Mouse (Mus musculus): ENCODE data around the gene Plxnb2. TPM values are rescaled to one million over a fixed set of nuclear protein-coding genes. Genes with fewer than 3 reads are reported as not detected.

Gene Plxnb2
- total RNA-seq, 2 experiments from 2014 or later, result 14.7 to 19.1 TPM

DNA sequence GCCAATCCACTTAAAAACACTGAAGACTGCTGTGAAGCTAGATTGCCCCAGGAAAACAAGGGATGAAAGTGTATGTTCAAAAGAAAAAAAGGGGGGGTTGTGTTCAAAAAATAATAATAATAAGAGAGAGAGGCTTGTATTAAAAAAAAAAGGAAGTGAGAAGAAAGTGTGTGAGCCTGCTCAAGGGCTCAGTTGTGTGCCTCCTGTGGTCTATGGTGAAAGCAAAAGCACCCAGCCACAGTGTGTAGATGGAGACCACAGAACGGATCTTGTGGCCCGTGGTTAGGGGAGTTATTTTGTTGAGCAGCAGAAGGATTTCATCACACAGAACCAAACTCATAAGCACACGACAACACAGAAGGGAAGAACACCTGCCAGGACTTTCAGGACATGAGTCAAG lies 49.3 kb downstream of the Plxnb2 start:
- ATAC-seq (replicated peaks; ENCODE audit: poor library complexity, severe bottlenecking), result peak; percentile 80

GRCm38 (mm10) chr15:89130245-89130644 lies 50.3 kb downstream of the Plxnb2 start:
- no peak for ATAC-seq (replicated peaks; ENCODE audit: poor library complexity, severe bottlenecking)

- ATAC-seq (replicated peaks; ENCODE audit: poor library complexity, severe bottlenecking), result peak; percentile 55
Measured at GRCm38 (mm10) chr15:89128382-89129350, 51.9 kb downstream of the Plxnb2 start, which contains the start of gene Hdac10. Gene Hdac10 (minus strand): TSS chr15:89128700.

DNA sequence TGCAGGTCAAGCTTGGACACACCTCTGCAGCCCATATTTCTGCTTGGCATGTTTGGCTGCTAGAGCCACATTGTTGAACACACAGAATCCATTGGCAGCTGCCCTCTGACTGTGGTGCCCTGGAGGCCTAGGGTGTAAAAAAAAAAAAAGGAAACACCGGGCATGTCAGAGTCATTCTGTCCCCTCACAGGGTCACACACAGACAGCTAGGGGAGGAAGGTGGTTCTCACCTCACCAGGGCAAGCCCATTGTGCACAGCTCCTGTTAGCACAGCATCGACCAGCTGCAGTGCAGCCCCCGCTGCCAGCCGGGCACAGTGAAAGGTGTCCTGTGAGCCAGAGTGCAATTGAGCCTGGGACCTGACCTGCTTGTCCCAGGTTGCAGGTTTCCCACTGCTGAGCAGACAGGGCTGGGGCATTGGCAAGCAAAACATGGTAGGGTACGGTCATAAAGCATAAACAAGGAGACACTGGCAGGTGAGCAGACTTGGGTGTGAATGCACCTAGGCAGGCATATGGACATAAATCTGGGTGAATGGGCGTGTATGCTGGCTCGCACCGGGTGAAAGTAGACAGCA lies 53.1 kb downstream of the Plxnb2 start:
- ATAC-seq (replicated peaks; ENCODE audit: poor library complexity, severe bottlenecking), result no peak

- ATAC-seq (replicated peaks; ENCODE audit: poor library complexity, severe bottlenecking), result no peak
Measured at GRCm38 (mm10) chr15:89126622-89127021, 54.0 kb downstream of the Plxnb2 start.

- ATAC-seq (replicated peaks; ENCODE audit: poor library complexity, severe bottlenecking), result no peak
Measured at GRCm38 (mm10) chr15:89125351-89125750, 55.2 kb downstream of the Plxnb2 start.

- no peak for ATAC-seq (replicated peaks; ENCODE audit: poor library complexity, severe bottlenecking)
Measured at GRCm38 (mm10) chr15:89124312-89124711, 56.3 kb downstream of the Plxnb2 start.

DNA sequence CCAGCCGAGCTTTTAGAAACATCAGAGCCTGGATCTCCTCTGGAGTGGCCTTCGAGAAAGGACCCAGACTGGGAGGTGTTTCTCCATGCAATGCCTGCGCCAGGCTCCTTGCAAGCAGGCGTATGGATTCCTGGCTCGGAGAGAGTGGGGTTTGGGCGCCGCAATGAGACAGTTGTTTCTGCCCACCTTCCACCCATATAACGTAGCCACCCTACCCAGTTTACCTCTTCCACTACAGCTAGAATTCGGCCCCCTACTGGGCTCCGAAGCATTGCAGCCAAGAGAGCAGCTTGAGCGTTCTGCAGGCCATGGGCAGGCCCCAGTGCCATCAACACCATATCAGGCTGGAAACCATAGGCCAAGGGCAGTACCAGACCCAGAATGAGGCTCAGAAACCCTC lies 57.0 kb downstream of the Plxnb2 start:
- ATAC-seq (replicated peaks; ENCODE audit: poor library complexity, severe bottlenecking), result no peak

DNA sequence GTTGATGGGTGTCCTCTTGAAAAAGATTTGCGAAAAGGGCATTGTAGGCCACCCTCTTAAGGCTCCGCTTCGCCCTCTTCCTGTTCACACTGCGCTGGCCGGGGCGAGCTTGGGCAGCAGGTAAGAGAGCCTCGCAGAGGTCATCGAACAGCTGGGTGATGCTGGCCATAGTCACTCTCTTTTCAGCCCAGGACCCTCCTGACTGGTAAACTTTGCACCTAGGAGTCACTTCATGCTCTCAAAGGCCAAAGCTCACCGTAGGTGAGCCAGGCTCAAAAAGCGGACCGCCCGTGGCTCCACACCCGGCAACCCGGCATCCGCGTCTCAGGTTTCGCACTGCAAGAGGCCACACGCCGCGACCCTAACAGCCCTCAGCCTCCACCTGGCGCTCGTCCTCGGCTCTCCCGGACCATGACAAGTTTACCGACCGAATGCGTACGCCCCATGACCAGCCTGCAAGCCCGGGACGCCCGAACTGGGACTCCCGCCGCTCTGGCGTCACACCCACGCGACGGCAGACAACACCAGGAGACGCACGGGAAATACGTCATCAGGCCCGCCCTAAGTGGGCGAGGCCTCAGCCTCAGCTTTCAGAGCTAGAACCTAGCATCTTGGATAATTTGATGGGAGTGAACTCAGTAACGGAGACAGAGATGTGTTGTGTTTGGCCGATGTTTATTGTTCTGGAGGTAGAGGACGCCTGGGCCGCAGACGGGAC lies 57.8 kb downstream of the Plxnb2 start, which contains the start of gene Tubgcp6:
TSS of gene Tubgcp6 (minus strand) at position 464 of the 718 bp plus-strand sequence.
- peak; percentile 96 for ATAC-seq (replicated peaks; ENCODE audit: poor library complexity, severe bottlenecking)

DNA sequence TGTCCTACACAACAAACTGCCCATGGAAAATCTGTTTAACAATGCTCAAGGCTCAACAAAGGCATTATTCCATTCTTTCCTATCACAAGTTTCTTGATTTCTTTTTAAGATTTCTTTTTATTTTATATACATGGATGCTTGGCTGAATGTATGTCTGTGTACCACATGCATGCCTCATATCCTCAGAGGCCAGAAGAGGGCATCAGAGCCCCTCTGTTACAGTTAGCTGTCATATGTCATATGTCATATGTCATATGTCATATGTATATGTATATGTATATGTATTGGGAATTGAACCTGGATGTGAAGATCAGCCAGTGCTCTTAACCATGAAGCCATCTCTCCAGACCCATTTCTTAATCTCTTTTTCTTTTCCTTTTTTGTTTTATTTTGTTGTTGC lies 62.6 kb downstream of the Plxnb2 start:
- peak; percentile 63 for ATAC-seq (replicated peaks; ENCODE audit: poor library complexity, severe bottlenecking)

DNA sequence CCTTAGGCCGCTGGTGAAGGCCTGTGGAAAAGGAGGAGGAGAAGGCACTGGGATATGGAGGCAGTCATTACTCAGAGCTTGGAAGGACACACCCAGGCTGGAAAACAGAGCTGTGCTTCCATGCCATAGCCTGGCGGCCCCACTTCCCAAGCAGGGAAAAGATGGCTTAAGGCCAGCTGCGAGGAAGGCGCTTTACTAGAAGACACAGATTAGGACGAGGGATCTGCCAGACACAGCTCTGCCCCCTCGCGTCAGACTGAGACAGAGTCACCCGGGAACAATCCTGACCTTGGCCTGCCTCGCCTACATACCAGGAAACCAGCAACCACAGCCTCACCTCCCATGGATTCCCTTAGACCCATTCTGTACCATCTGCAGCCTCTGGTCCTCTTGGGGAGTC lies 70.4 kb downstream of the Plxnb2 start:
- ATAC-seq (replicated peaks; ENCODE audit: poor library complexity, severe bottlenecking), result no peak

DNA sequence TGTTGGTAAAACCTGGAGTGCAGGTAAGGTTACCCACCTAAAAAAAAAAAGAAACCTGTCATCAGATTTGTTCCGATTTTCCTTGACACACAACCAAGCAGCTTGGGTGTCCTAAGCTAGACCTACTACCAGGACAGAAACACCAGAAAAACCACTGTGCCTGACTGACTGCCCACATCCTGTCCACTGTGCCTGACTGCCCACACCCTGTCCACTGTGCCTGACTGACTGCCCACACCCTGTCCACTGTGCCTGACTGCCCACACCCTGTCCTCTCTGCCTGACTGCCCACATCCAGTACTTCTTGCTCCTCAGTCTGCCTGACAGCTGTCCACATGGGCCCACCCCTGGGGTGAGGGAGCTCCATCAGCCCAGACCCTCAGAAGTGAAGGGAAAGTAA lies 73.6 kb downstream of the Plxnb2 start:
- ATAC-seq (replicated peaks; ENCODE audit: poor library complexity, severe bottlenecking), result no peak

DNA sequence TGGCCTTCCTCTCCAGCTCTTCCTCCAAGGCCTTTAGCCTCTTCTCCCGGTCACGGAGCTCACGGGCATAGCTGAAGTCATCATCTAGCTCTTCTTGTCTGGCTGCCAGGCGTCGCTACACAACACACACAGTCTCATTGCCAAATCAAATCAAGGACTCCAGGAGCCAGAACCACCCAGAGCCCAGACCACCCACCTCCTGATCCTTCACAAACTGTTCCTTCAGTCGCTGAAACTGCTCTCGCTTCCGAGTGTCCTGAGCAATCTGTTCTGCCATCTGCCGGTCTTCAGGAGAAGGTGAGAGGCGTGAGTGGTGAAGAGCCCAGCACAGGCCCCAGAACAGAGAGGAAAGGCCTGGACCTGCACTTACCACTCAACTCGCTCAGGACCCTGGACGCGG lies 74.5 kb downstream of the Plxnb2 start:
- ATAC-seq (replicated peaks; ENCODE audit: poor library complexity, severe bottlenecking), result no peak

Other genes with a start within 250 kb of the Plxnb2 start
- gene Ttll8, start 226.4 kb downstream of the Plxnb2 start, total RNA-seq (2014; fragmentation: Nextera tagmentation), result not detected in 2 replicates
- not detected in 2 replicates for gene Ttll8, start 226.4 kb downstream of the Plxnb2 start, total RNA-seq (2017)
- gene Mlc1, start 201.8 kb downstream of the Plxnb2 start, total RNA-seq (2014; fragmentation: Nextera tagmentation), result not detected in 2 replicates
- gene Mlc1, start 201.8 kb downstream of the Plxnb2 start, total RNA-seq (2017), result not detected in 2 replicates
- not detected in 2 replicates for gene Mov10l1, start 197.9 kb downstream of the Plxnb2 start, total RNA-seq (2014; fragmentation: Nextera tagmentation)
- gene Mov10l1, start 197.9 kb downstream of the Plxnb2 start, total RNA-seq (2017), result not detected in 2 replicates
- not detected in 2 replicates for gene Panx2, start 121.1 kb downstream of the Plxnb2 start, total RNA-seq (2014; fragmentation: Nextera tagmentation)
- gene Panx2, start 121.1 kb downstream of the Plxnb2 start, total RNA-seq (2017), result not detected in 2 replicates
- gene Trabd, start 105.7 kb downstream of the Plxnb2 start, total RNA-seq (2014; fragmentation: Nextera tagmentation), result 38.0 and 44.2 TPM in 2 replicates
- gene Trabd, start 105.7 kb downstream of the Plxnb2 start, total RNA-seq (2017), result 36.9 and 39.8 TPM in 2 replicates
- 11.6 and 21.8 TPM in 2 replicates for gene Selenoo, start 91.7 kb downstream of the Plxnb2 start, total RNA-seq (2014; fragmentation: Nextera tagmentation)
- gene Selenoo, start 91.7 kb downstream of the Plxnb2 start, total RNA-seq (2017), result 13.6 and 16.2 TPM in 2 replicates
- 23.4 and 29.2 TPM in 2 replicates for gene Tubgcp6, start 57.7 kb downstream of the Plxnb2 start, total RNA-seq (2014; fragmentation: Nextera tagmentation)
- 12.6 and 20.2 TPM in 2 replicates for gene Tubgcp6, start 57.7 kb downstream of the Plxnb2 start, total RNA-seq (2017)
- 11.3 and 14.7 TPM in 2 replicates for gene Hdac10, start 52.1 kb downstream of the Plxnb2 start, total RNA-seq (2014; fragmentation: Nextera tagmentation)
- gene Hdac10, start 52.1 kb downstream of the Plxnb2 start, total RNA-seq (2017), result 11.2 and 13.9 TPM in 2 replicates
- gene Mapk12, start 40.1 kb downstream of the Plxnb2 start, total RNA-seq (2014; fragmentation: Nextera tagmentation), result not detected in 2 replicates
- 0.93 TPM in 1 of 2 replicates, not detected in the other for gene Mapk12, start 40.1 kb downstream of the Plxnb2 start, total RNA-seq (2017)
- gene Mapk11, start 31.2 kb downstream of the Plxnb2 start, total RNA-seq (2014; fragmentation: Nextera tagmentation), result not detected in 2 replicates
- gene Mapk11, start 31.2 kb downstream of the Plxnb2 start, total RNA-seq (2017), result not detected in 2 replicates
- 4.3 and 6.1 TPM in 2 replicates for gene Dennd6b, start 15.7 kb upstream of the Plxnb2 start, total RNA-seq (2014; fragmentation: Nextera tagmentation)
- 2.5 and 4.7 TPM in 2 replicates for gene Dennd6b, start 15.7 kb upstream of the Plxnb2 start, total RNA-seq (2017)
- gene Ppp6r2, start 30.8 kb upstream of the Plxnb2 start, total RNA-seq (2014; fragmentation: Nextera tagmentation), result 9.2 and 10.5 TPM in 2 replicates
- gene Ppp6r2, start 30.8 kb upstream of the Plxnb2 start, total RNA-seq (2017), result 5.8 and 6.4 TPM in 2 replicates
- 88.1 and 131 TPM in 2 replicates for gene Sbf1, start 134.5 kb upstream of the Plxnb2 start, total RNA-seq (2014; fragmentation: Nextera tagmentation)
- gene Sbf1, start 134.5 kb upstream of the Plxnb2 start, total RNA-seq (2017), result 43.1 and 52.0 TPM in 2 replicates
- not detected in 2 replicates for gene Adm2, start 141.9 kb upstream of the Plxnb2 start, total RNA-seq (2014; fragmentation: Nextera tagmentation)
- gene Adm2, start 141.9 kb upstream of the Plxnb2 start, total RNA-seq (2017), result not detected in 2 replicates
- gene Miox, start 153.6 kb upstream of the Plxnb2 start, total RNA-seq (2014; fragmentation: Nextera tagmentation), result not detected in 2 replicates
- gene Miox, start 153.6 kb upstream of the Plxnb2 start, total RNA-seq (2017), result not detected in 2 replicates
- gene Lmf2, start 174.9 kb upstream of the Plxnb2 start, total RNA-seq (2014; fragmentation: Nextera tagmentation), result 15.4 and 22.3 TPM in 2 replicates
- gene Lmf2, start 174.9 kb upstream of the Plxnb2 start, total RNA-seq (2017), result 8.9 and 11.0 TPM in 2 replicates
- gene Ncaph2, start 174.9 kb upstream of the Plxnb2 start, total RNA-seq (2014; fragmentation: Nextera tagmentation), result 87.4 and 136 TPM in 2 replicates
- gene Ncaph2, start 174.9 kb upstream of the Plxnb2 start, total RNA-seq (2017), result 92.2 and 118 TPM in 2 replicates
- gene Sco2, start 193.1 kb upstream of the Plxnb2 start, total RNA-seq (2014; fragmentation: Nextera tagmentation), result 12.4 and 27.5 TPM in 2 replicates
- 22.7 and 31.5 TPM in 2 replicates for gene Sco2, start 193.1 kb upstream of the Plxnb2 start, total RNA-seq (2017)
- not detected in 2 replicates for gene Tymp, start 196.3 kb upstream of the Plxnb2 start, total RNA-seq (2014; fragmentation: Nextera tagmentation)
- gene Tymp, start 196.3 kb upstream of the Plxnb2 start, total RNA-seq (2017), result 0.43 and 1.1 TPM in 2 replicates
- gene Odf3b, start 198.5 kb upstream of the Plxnb2 start, total RNA-seq (2014; fragmentation: Nextera tagmentation), result 3.1 and 4.2 TPM in 2 replicates
- gene Odf3b, start 198.5 kb upstream of the Plxnb2 start, total RNA-seq (2017), result 0.46 TPM in 1 of 2 replicates, not detected in the other
- not detected in 2 replicates for gene Klhdc7b, start 204.1 kb upstream of the Plxnb2 start, total RNA-seq (2014; fragmentation: Nextera tagmentation)
- gene Klhdc7b, start 204.1 kb upstream of the Plxnb2 start, total RNA-seq (2017), result 0.13 TPM in 1 of 2 replicates, not detected in the other
- not detected in 2 replicates for gene Syce3, start 229.7 kb upstream of the Plxnb2 start, total RNA-seq (2014; fragmentation: Nextera tagmentation)
- gene Syce3, start 229.7 kb upstream of the Plxnb2 start, total RNA-seq (2017), result not detected in 2 replicates
- gene Cpt1b, start 245.1 kb upstream of the Plxnb2 start, total RNA-seq (2014; fragmentation: Nextera tagmentation), result 2.8 and 2.9 TPM in 2 replicates
- gene Cpt1b, start 245.1 kb upstream of the Plxnb2 start, total RNA-seq (2017), result 1.5 TPM in 1 of 2 replicates, not detected in the other
- not detected in 2 replicates for gene C730034F03Rik, start 248.8 kb upstream of the Plxnb2 start, total RNA-seq (2014; fragmentation: Nextera tagmentation)
- 2.7 and 3.6 TPM in 2 replicates for gene C730034F03Rik, start 248.8 kb upstream of the Plxnb2 start, total RNA-seq (2017)
- not detected in 2 replicates for gene Gm44502, start 248.9 kb upstream of the Plxnb2 start, total RNA-seq (2014; fragmentation: Nextera tagmentation)
- 0.82 TPM in 1 of 2 replicates, not detected in the other for gene Gm44502, start 248.9 kb upstream of the Plxnb2 start, total RNA-seq (2017)
- gene Chkb, start 249.1 kb upstream of the Plxnb2 start, total RNA-seq (2014; fragmentation: Nextera tagmentation), result 77.0 and 85.0 TPM in 2 replicates
- gene Chkb, start 249.1 kb upstream of the Plxnb2 start, total RNA-seq (2017), result 25.3 and 27.7 TPM in 2 replicates